Mouse (Mus musculus) lung, embryonic 15.5 days (tissue): Measurements from ENCODE around the gene Lyz2. TPM values are rescaled to one million over a fixed set of nuclear protein-coding genes. Genes with fewer than 3 reads are reported as not detected.
"Not testable (repeated sequence)": the region's sequence is repeated elsewhere in the genome, so short reads cannot be mapped to it uniquely, and the experiment has no call there.

ENCODE experiments used
- ATAC-seq: fragments of 200-750 bp; cut with Nextera tagmentation; 2 replicates; pipeline ENCODE4 v1.8.0; 2017; ENCODE audit warnings: moderate number of reproducible peaks, borderline replicate concordance; ENCODE audit not compliant: low FRiP score, low TSS enrichment; ENCODE audit errors: extremely low read depth
- H3K27ac ChIP-seq: fragments of 300-500 bp; sonication (generic); 2 replicates; pipeline ENCODE4 v1.5.1; 2015; ENCODE audit warnings: moderate library complexity, mild to moderate bottlenecking, inconsistent platforms
- H3K27me3 ChIP-seq: fragments of 300-500 bp; sonication (generic); 2 replicates; pipeline ENCODE4 v1.6.1; 2015; ENCODE audit warnings: inconsistent platforms
- H3K36me3 ChIP-seq: fragments of 300-500 bp; sonication (generic); 2 replicates; pipeline ENCODE4 v1.6.1; 2015; ENCODE audit warnings: inconsistent platforms
- H3K4me1 ChIP-seq: fragments of 300-500 bp; sonication (generic); 2 replicates; pipeline ENCODE4 v1.6.1; 2015; ENCODE audit warnings: inconsistent platforms
- H3K4me2 ChIP-seq: fragments of 300-500 bp; sonication (generic); 2 replicates; pipeline ENCODE4 v1.6.1; 2015; ENCODE audit warnings: inconsistent platforms, mild to moderate bottlenecking, moderate library complexity
- H3K4me3 ChIP-seq: fragments of 300-500 bp; sonication (generic); 2 replicates; pipeline ENCODE4 v1.5.1; 2015; ENCODE audit warnings: mild to moderate bottlenecking, inconsistent platforms
- H3K9ac ChIP-seq: fragments of 300-500 bp; sonication (generic); 2 replicates; pipeline ENCODE4 v1.6.1; 2015; ENCODE audit warnings: inconsistent platforms
- H3K9me3 ChIP-seq: fragments of 300-500 bp; sonication (generic); 2 replicates; pipeline ENCODE4 v1.6.1; 2016; ENCODE audit warnings: inconsistent platforms
- WGBS: fragments of 180-500 bp; shearing (Covaris S2); methylation state at CpG from one replicate; pipeline ENCODE4 v1.1.7; 2015; 5-methylcytosine and 5-hydroxymethylcytosine counted together
- polyA plus RNA-seq: library from polyadenylated mRNA; unstranded; fragments of >200 nt; fragmentation: Nextera tagmentation; extraction: Ambion mirVana; gene quantifications from 2 replicates; pipeline ENCODE4 v1.2.1, GENCODE M21; 2015

Lyz2 gene
- polyA plus RNA-seq, 1 experiment from 2014 or later, result 197 TPM

GRCm38 (mm10) chr10:117298336-117298735 lies 16.2 kb upstream of the Lyz2 start:
- Histone ChIP-seq H3K27me3 (no peaks in the 10 kb centered on the region), H3K27ac (no peak overlapping the region), H3K4me1 (no peaks in the 10 kb centered on the region), H3K9ac (no peak overlapping the region), H3K9me3 (no peaks in the 10 kb centered on the region), H3K36me3 (no peaks in the 10 kb centered on the region), H3K4me3 (no peak overlapping the region), H3K4me2 (no peak overlapping the region)
- 80% methylated on average over 6 of the region's 6 CpGs for WGBS
- ATAC-seq, result no peak

- no peaks in the 10 kb centered on the region for H3K27me3 ChIP-seq
- 50% methylated on average over 5 of the region's 5 CpGs for WGBS
- H3K9ac ChIP-seq, result no peak within 1 kb of the TSS
- H3K27ac ChIP-seq, result no peak within 1 kb of the TSS
- H3K4me2 ChIP-seq, result no peak within 1 kb of the TSS
- H3K9me3 ChIP-seq, result no peaks in the 10 kb centered on the region
- no peak for ATAC-seq
- H3K4me1 ChIP-seq, result no peaks in the 10 kb centered on the region
- H3K36me3 ChIP-seq, result no peaks in the 10 kb centered on the region
- H3K4me3 ChIP-seq, result no peak within 1 kb of the TSS
Observed at GRCm38 (mm10) chr10:117292671-117293070, 10.6 kb upstream of the Lyz2 start, which contains the start of gene Lyz1. Gene Lyz1 (minus strand): TSS chr10:117292868.

- WGBS, result 89% methylated on average over 6 of the region's 6 CpGs
- not testable (repeated sequence) for H3K27me3 ChIP-seq, ATAC-seq
Observed at GRCm38 (mm10) chr10:117290936-117291335, 8.8 kb upstream of the Lyz2 start.

GRCm38 (mm10) chr10:117290046-117290870 lies 8.1 kb upstream of the Lyz2 start:
- Histone ChIP-seq H3K9ac (no peak overlapping the region), H3K36me3 (no peaks in the 10 kb centered on the region), H3K4me3 (no peak overlapping the region), H3K4me1 (no peaks in the 10 kb centered on the region), H3K27me3 (no peaks in the 10 kb centered on the region), H3K27ac (no peak overlapping the region), H3K4me2 (no peak overlapping the region), H3K9me3 (no peaks in the 10 kb centered on the region)
- 36% methylated on average over 6 of the region's 6 CpGs for WGBS
- no peak for ATAC-seq

More at GRCm38 (mm10) chr10:117290936-117291335, 8.8 kb upstream of the Lyz2 start:
- not testable (repeated sequence) for H3K4me1 ChIP-seq, H3K4me3 ChIP-seq, H3K9ac ChIP-seq, H3K9me3 ChIP-seq, H3K4me2 ChIP-seq, H3K27ac ChIP-seq, H3K36me3 ChIP-seq

GRCm38 (mm10) chr10:117289034-117289505 lies 6.9 kb upstream of the Lyz2 start:
- H3K9ac ChIP-seq, H3K9me3 ChIP-seq, ATAC-seq, H3K27ac ChIP-seq, H3K27me3 ChIP-seq, H3K36me3 ChIP-seq, H3K4me1 ChIP-seq, H3K4me2 ChIP-seq, H3K4me3 ChIP-seq: not testable (repeated sequence)
- WGBS, result 66% methylated on average over 5 of the region's 5 CpGs

GRCm38 (mm10) chr10:117288197-117289033 lies 6.3 kb upstream of the Lyz2 start:
- H3K9me3 ChIP-seq, result no peaks in the 10 kb centered on the region
- H3K36me3 ChIP-seq, result no peaks in the 10 kb centered on the region
- H3K27me3 ChIP-seq, result no peaks in the 10 kb centered on the region
- ATAC-seq, result no peak
- WGBS, result 88% methylated on average over 9 of the region's 9 CpGs
- no peak overlapping the region for H3K27ac ChIP-seq
- no peaks in the 10 kb centered on the region for H3K4me1 ChIP-seq
- no peak overlapping the region for H3K4me2 ChIP-seq
- H3K9ac ChIP-seq, result no peak overlapping the region
- no peak overlapping the region for H3K4me3 ChIP-seq

GRCm38 (mm10) chr10:117287226-117287850 lies 5.2 kb upstream of the Lyz2 start:
- Histone ChIP-seq H3K9ac (no peak overlapping the region), H3K4me3 (no peak overlapping the region), H3K27ac (no peak overlapping the region), H3K4me2 (no peak overlapping the region), H3K9me3 (no peaks in the 10 kb centered on the region), H3K36me3 (no peaks in the 10 kb centered on the region), H3K4me1 (no peaks in the 10 kb centered on the region), H3K27me3 (no peaks in the 10 kb centered on the region)
- 58% methylated on average over 3 of the region's 3 CpGs for WGBS
- no peak for ATAC-seq

- Histone ChIP-seq H3K4me1 (no peaks in the 10 kb centered on the region), H3K36me3 (no peaks in the 10 kb centered on the region), H3K9ac (no peak overlapping the region), H3K9me3 (no peaks in the 10 kb centered on the region), H3K4me2 (no peak overlapping the region), H3K27me3 (no peaks in the 10 kb centered on the region), H3K27ac (no peak overlapping the region), H3K4me3 (no peak overlapping the region)
- ATAC-seq, result no peak
- 72% methylated on average over 6 of the region's 6 CpGs for WGBS
Observed at GRCm38 (mm10) chr10:117286366-117286970, 4.3 kb upstream of the Lyz2 start.

GRCm38 (mm10) chr10:117285584-117285983 lies 3.5 kb upstream of the Lyz2 start:
- not testable (repeated sequence) for H3K27ac ChIP-seq, H3K4me2 ChIP-seq, H3K27me3 ChIP-seq, H3K4me1 ChIP-seq, H3K4me3 ChIP-seq, H3K9ac ChIP-seq, ATAC-seq, H3K9me3 ChIP-seq, H3K36me3 ChIP-seq
- WGBS, result 58% methylated on average over 3 of the region's 7 CpGs

- Histone ChIP-seq H3K36me3 (no peaks in the 10 kb centered on the region), H3K4me2 (no peak overlapping the region), H3K4me3 (no peak overlapping the region), H3K4me1 (no peaks in the 10 kb centered on the region), H3K27me3 (no peaks in the 10 kb centered on the region), H3K9ac (no peak overlapping the region), H3K9me3 (no peaks in the 10 kb centered on the region), H3K27ac (no peak overlapping the region)
- no peak for ATAC-seq
- WGBS, result 69% methylated on average over 10 of the region's 10 CpGs
Observed at GRCm38 (mm10) chr10:117284578-117285520, 2.7 kb upstream of the Lyz2 start.
